Mouse (Mus musculus) embryonic facial prominence, embryonic 12.5 days (tissue): ENCODE measurements at regions not wholly inside any gene's neighbourhood (a gene's known extent, or its start where the extent isn't known, plus 50 kb on each side); places are given as distances from the start of the nearest gene placed in this dataset.

Experiments used
- ATAC-seq: fragments of 200-750 bp; cut with Nextera tagmentation; 2 replicates; pipeline ENCODE4 v1.8.0; 2017; ENCODE audit not compliant: insufficient number of reproducible peaks, insufficient read depth, low FRiP score, low TSS enrichment
- H3K27ac ChIP-seq: fragments of 300-500 bp; sonication (generic); 2 replicates; pipeline ENCODE4 v1.5.1; 2016; ENCODE audit warnings: mild to moderate bottlenecking
- H3K27me3 ChIP-seq: fragments of 300-500 bp; sonication (generic); 2 replicates; pipeline ENCODE4 v1.6.1; 2016; ENCODE audit warnings: mild to moderate bottlenecking, moderate library complexity
- H3K36me3 ChIP-seq: fragments of 300-500 bp; sonication (generic); 2 replicates; pipeline ENCODE4 v1.6.1; 2016; ENCODE audit warnings: mild to moderate bottlenecking
- H3K4me1 ChIP-seq: fragments of 300-500 bp; sonication (generic); 2 replicates; pipeline ENCODE4 v1.6.1; 2016
- H3K4me2 ChIP-seq: fragments of 300-500 bp; sonication (generic); replicated peaks from 2 replicates; pipeline ENCODE4 v1.6.1; 2016; ENCODE audit warnings: mild to moderate bottlenecking, moderate library complexity
- H3K4me3 ChIP-seq: fragments of 300-500 bp; sonication (generic); 2 replicates; pipeline ENCODE4 v1.5.1; 2016; ENCODE audit warnings: mild to moderate bottlenecking
- H3K9ac ChIP-seq: fragments of 300-500 bp; sonication (generic); 2 replicates; pipeline ENCODE4 v1.6.1; 2016; ENCODE audit warnings: mild to moderate bottlenecking, moderate library complexity
- H3K9me3 ChIP-seq: fragments of 300-500 bp; sonication (generic); 2 replicates; pipeline ENCODE4 v1.6.1; 2016; ENCODE audit warnings: mild to moderate bottlenecking, moderate library complexity
- WGBS: fragments of 180-500 bp; shearing (Covaris S2); methylation state at CpG from one replicate; pipeline ENCODE4 v1.1.7; 2016; 5-methylcytosine and 5-hydroxymethylcytosine counted together

- Histone ChIP-seq H3K36me3 (no peaks in the 10 kb centered on the region), H3K9ac (no peak overlapping the region), H3K9me3 (no peaks in the 10 kb centered on the region), H3K27ac (no peak overlapping the region), H3K4me1 (no peaks in the 10 kb centered on the region), H3K4me2 (no peak overlapping the region), H3K4me3 (no peak overlapping the region), H3K27me3 (no peaks in the 10 kb centered on the region)
- WGBS: 22% methylated on average over 4 of the region's 4 CpGs
- no peak for ATAC-seq
These were observed 252.7 kb upstream of the Satb1 start for GRCm38 (mm10) chr17:52085834-52086233.

GRCm38 (mm10) chr17:52084455-52084854 is 251.4 kb upstream of the Satb1 start:
- H3K36me3 ChIP-seq: no peaks in the 10 kb centered on the region

GRCm38 (mm10) chr17:52079316-52079715 is 246.2 kb upstream of the Satb1 start:
- WGBS: 75% methylated on average over 7 of the region's 7 CpGs
- no peaks in the 10 kb centered on the region for H3K27me3 ChIP-seq
- no peak overlapping the region for H3K4me2 ChIP-seq
- no peaks in the 10 kb centered on the region for H3K36me3 ChIP-seq
- no peak for ATAC-seq
- H3K4me3 ChIP-seq: no peak overlapping the region
- H3K9me3 ChIP-seq: no peaks in the 10 kb centered on the region
- H3K27ac ChIP-seq: no peak overlapping the region
- H3K9ac ChIP-seq: no peak overlapping the region
- no peaks in the 10 kb centered on the region for H3K4me1 ChIP-seq

More at GRCm38 (mm10) chr17:52084455-52084854, 251.4 kb upstream of the Satb1 start:
- 48% methylated on average over 2 of the region's 2 CpGs for WGBS
- no peaks in the 10 kb centered on the region for H3K9me3 ChIP-seq
- no peaks in the 10 kb centered on the region for H3K27me3 ChIP-seq
- H3K9ac ChIP-seq: no peak overlapping the region
- no peak overlapping the region for H3K4me3 ChIP-seq
- no peaks in the 10 kb centered on the region for H3K4me1 ChIP-seq
- ATAC-seq: no peak
- H3K27ac ChIP-seq: no peak overlapping the region
- H3K4me2 ChIP-seq: no peak overlapping the region

GRCm38 (mm10) chr17:52078496-52078895 is 245.4 kb upstream of the Satb1 start:
- no peak overlapping the region for H3K9ac ChIP-seq
- no peaks in the 10 kb centered on the region for H3K36me3 ChIP-seq
- H3K27ac ChIP-seq: no peak overlapping the region
- 76% methylated on average over 8 of the region's 8 CpGs for WGBS
- no peak overlapping the region for H3K4me2 ChIP-seq
- H3K4me1 ChIP-seq: no peaks in the 10 kb centered on the region
- no peaks in the 10 kb centered on the region for H3K27me3 ChIP-seq
- no peak for ATAC-seq
- no peaks in the 10 kb centered on the region for H3K9me3 ChIP-seq
- H3K4me3 ChIP-seq: no peak overlapping the region

GRCm38 (mm10) chr17:52077951-52078350 is 244.9 kb upstream of the Satb1 start:
- Histone ChIP-seq H3K9me3 (no peaks in the 10 kb centered on the region), H3K4me1 (no peaks in the 10 kb centered on the region), H3K36me3 (no peaks in the 10 kb centered on the region), H3K27me3 (no peaks in the 10 kb centered on the region), H3K9ac (no peak overlapping the region), H3K4me3 (no peak overlapping the region), H3K4me2 (no peak overlapping the region), H3K27ac (no peak overlapping the region)
- ATAC-seq: no peak
- 86% methylated on average over 4 of the region's 4 CpGs for WGBS

- 82% methylated on average over 2 of the region's 2 CpGs for WGBS
- no peaks in the 10 kb centered on the region for H3K9me3 ChIP-seq
- no peak overlapping the region for H3K27ac ChIP-seq
- ATAC-seq: no peak
- H3K4me3 ChIP-seq: no peak overlapping the region
- H3K27me3 ChIP-seq: no peaks in the 10 kb centered on the region
- no peaks in the 10 kb centered on the region for H3K36me3 ChIP-seq
- H3K4me1 ChIP-seq: no peaks in the 10 kb centered on the region
- no peak overlapping the region for H3K9ac ChIP-seq
- no peak overlapping the region for H3K4me2 ChIP-seq
These were observed 243.7 kb upstream of the Satb1 start for GRCm38 (mm10) chr17:52076746-52077145.

- no peak overlapping the region for H3K4me3 ChIP-seq
- no peaks in the 10 kb centered on the region for H3K27me3 ChIP-seq
- H3K4me1 ChIP-seq: no peaks in the 10 kb centered on the region
- H3K9me3 ChIP-seq: no peaks in the 10 kb centered on the region
- 73% methylated on average over 2 of the region's 2 CpGs for WGBS
- no peak overlapping the region for H3K9ac ChIP-seq
- no peak overlapping the region for H3K27ac ChIP-seq
- ATAC-seq: no peak
- H3K4me2 ChIP-seq: no peak overlapping the region
- H3K36me3 ChIP-seq: no peaks in the 10 kb centered on the region
These were observed 234.6 kb upstream of the Satb1 start for GRCm38 (mm10) chr17:52067721-52068120.

- no peaks in the 10 kb centered on the region for H3K27me3 ChIP-seq
- no peaks in the 10 kb centered on the region for H3K4me1 ChIP-seq
- H3K36me3 ChIP-seq: no peaks in the 10 kb centered on the region
- H3K27ac ChIP-seq: no peak overlapping the region
- H3K9me3 ChIP-seq: no peaks in the 10 kb centered on the region
- 90% methylated on average over 5 of the region's 5 CpGs for WGBS
- ATAC-seq: no peak
- H3K9ac ChIP-seq: no peak overlapping the region
- H3K4me3 ChIP-seq: no peak overlapping the region
- H3K4me2 ChIP-seq: no peak overlapping the region
These were observed 231.5 kb upstream of the Satb1 start for GRCm38 (mm10) chr17:52064618-52065017.

- 87% methylated on average over 4 of the region's 4 CpGs for WGBS
- no peak for ATAC-seq
- H3K4me1 ChIP-seq: no peaks in the 10 kb centered on the region
- no peak overlapping the region for H3K4me3 ChIP-seq
- H3K9me3 ChIP-seq: no peaks in the 10 kb centered on the region
- no peak overlapping the region for H3K27ac ChIP-seq
- no peak overlapping the region for H3K9ac ChIP-seq
- H3K4me2 ChIP-seq: no peak overlapping the region
- H3K36me3 ChIP-seq: no peaks in the 10 kb centered on the region
- no peaks in the 10 kb centered on the region for H3K27me3 ChIP-seq
These were observed 230.0 kb upstream of the Satb1 start for GRCm38 (mm10) chr17:52063121-52063520.

GRCm38 (mm10) chr17:52062096-52062665 is 229.1 kb upstream of the Satb1 start:
- H3K4me2 ChIP-seq: no peak overlapping the region
- ATAC-seq: no peak
- 76% methylated on average over 11 of the region's 11 CpGs for WGBS

GRCm38 (mm10) chr17:52036479-52036878 is 203.4 kb upstream of the Satb1 start:
- H3K9ac ChIP-seq: no peak overlapping the region
- ATAC-seq: no peak
- no peak overlapping the region for H3K4me3 ChIP-seq
- no peaks in the 10 kb centered on the region for H3K4me1 ChIP-seq
- H3K27me3 ChIP-seq: no peaks in the 10 kb centered on the region
- no peak overlapping the region for H3K27ac ChIP-seq
- H3K4me2 ChIP-seq: no peak overlapping the region
- 90% methylated on average over 4 of the region's 4 CpGs for WGBS
- H3K9me3 ChIP-seq: no peaks in the 10 kb centered on the region
- H3K36me3 ChIP-seq: no peaks in the 10 kb centered on the region

More at GRCm38 (mm10) chr17:52062096-52062665, 229.1 kb upstream of the Satb1 start:
- Histone ChIP-seq H3K36me3 (no peaks in the 10 kb centered on the region), H3K27ac (no peak overlapping the region), H3K4me3 (no peak overlapping the region), H3K9me3 (no peaks in the 10 kb centered on the region), H3K27me3 (no peaks in the 10 kb centered on the region), H3K9ac (no peak overlapping the region), H3K4me1 (no peaks in the 10 kb centered on the region)

GRCm38 (mm10) chr17:52031079-52031478 is 198.0 kb upstream of the Satb1 start:
- Histone ChIP-seq H3K9me3 (no peaks in the 10 kb centered on the region), H3K27me3 (no peaks in the 10 kb centered on the region), H3K4me3 (no peak overlapping the region), H3K9ac (no peak overlapping the region), H3K36me3 (no peaks in the 10 kb centered on the region), H3K4me2 (no peak overlapping the region), H3K27ac (no peak overlapping the region), H3K4me1 (no peaks in the 10 kb centered on the region)
- no peak for ATAC-seq
- 94% methylated on average over 8 of the region's 8 CpGs for WGBS

- no peak overlapping the region for H3K4me2 ChIP-seq
- WGBS: 66% methylated on average over 8 of the region's 8 CpGs
These were observed 153.8 kb upstream of the Satb1 start for GRCm38 (mm10) chr17:51986920-51987319.

More at GRCm38 (mm10) chr17:51986920-51987319, 153.8 kb upstream of the Satb1 start:
- Histone ChIP-seq H3K27me3 (no peaks in the 10 kb centered on the region), H3K27ac (no peak overlapping the region), H3K36me3 (no peaks in the 10 kb centered on the region), H3K4me3 (no peak overlapping the region), H3K9ac (no peak overlapping the region), H3K9me3 (no peaks in the 10 kb centered on the region), H3K4me1 (no peaks in the 10 kb centered on the region)
- no peak for ATAC-seq
